Mouse (Mus musculus): Measurements from ENCODE around the gene 2410015M20Rik.

Gene 2410015M20Rik

GRCm38 (mm10) chr17:56609452-56610171 lies at the start of gene 2410015M20Rik:
TSS of gene 2410015M20Rik (minus strand) at chr17:56609771.
- DNase-seq (ENCODE audit: low read depth, low spot score): peak; percentile 100

- DNase-seq (ENCODE audit: low read depth, low spot score): no peak
These were observed 46.6 kb upstream of the 2410015M20Rik start for GRCm38 (mm10) chr17:56656171-56656570.

GRCm38 (mm10) chr17:56655311-56655710 lies 45.7 kb upstream of the 2410015M20Rik start:
- no peak for DNase-seq (ENCODE audit: low read depth, low spot score)

GRCm38 (mm10) chr17:56654771-56655170 lies 45.2 kb upstream of the 2410015M20Rik start:
- DNase-seq (ENCODE audit: low read depth, low spot score): no peak

GRCm38 (mm10) chr17:56651801-56652200 lies 42.2 kb upstream of the 2410015M20Rik start:
- DNase-seq (ENCODE audit: low read depth, low spot score): peak; percentile 89

- DNase-seq (ENCODE audit: low read depth, low spot score): no peak
These were observed 38.0 kb upstream of the 2410015M20Rik start for GRCm38 (mm10) chr17:56647546-56647945.

- no peak for DNase-seq (ENCODE audit: low read depth, low spot score)
These were observed 33.7 kb upstream of the 2410015M20Rik start for GRCm38 (mm10) chr17:56643237-56643636.

GRCm38 (mm10) chr17:56634023-56634422 lies 24.5 kb upstream of the 2410015M20Rik start:
- DNase-seq (ENCODE audit: low read depth, low spot score): no peak

- peak; percentile 95 for DNase-seq (ENCODE audit: low read depth, low spot score)
These were observed 22.2 kb upstream of the 2410015M20Rik start for GRCm38 (mm10) chr17:56631807-56632206.

GRCm38 (mm10) chr17:56629800-56630781 lies 20.5 kb upstream of the 2410015M20Rik start:
- DNase-seq (ENCODE audit: low read depth, low spot score): peak; percentile 28

- DNase-seq (ENCODE audit: low read depth, low spot score): peak; percentile 86
These were observed 18.1 kb upstream of the 2410015M20Rik start, which contains the start of gene Catsperd for GRCm38 (mm10) chr17:56627530-56628277. TSS of gene Catsperd (plus strand) at chr17:56628143.

- DNase-seq (ENCODE audit: low read depth, low spot score): peak; percentile 98
These were observed 17.3 kb upstream of the 2410015M20Rik start, which contains the start of gene Lonp1 for GRCm38 (mm10) chr17:56626754-56627470. TSS of gene Lonp1 (minus strand) at chr17:56626887.

- DNase-seq (ENCODE audit: low read depth, low spot score): peak; percentile 54
These were observed 16.7 kb upstream of the 2410015M20Rik start for GRCm38 (mm10) chr17:56626260-56626659.

- no peak for DNase-seq (ENCODE audit: low read depth, low spot score)
These were observed 15.9 kb upstream of the 2410015M20Rik start for GRCm38 (mm10) chr17:56625495-56625894.

GRCm38 (mm10) chr17:56617628-56618027 lies 8.1 kb upstream of the 2410015M20Rik start:
- DNase-seq (ENCODE audit: low read depth, low spot score): no peak

GRCm38 (mm10) chr17:56616725-56617124 lies 7.2 kb upstream of the 2410015M20Rik start:
- DNase-seq (ENCODE audit: low read depth, low spot score): no peak

- peak; percentile 17 for DNase-seq (ENCODE audit: low read depth, low spot score)
These were observed 6.2 kb upstream of the 2410015M20Rik start for GRCm38 (mm10) chr17:56615792-56616191.

- peak; percentile 56 for DNase-seq (ENCODE audit: low read depth, low spot score)
These were observed 5.7 kb upstream of the 2410015M20Rik start for GRCm38 (mm10) chr17:56615136-56615784.

- DNase-seq (ENCODE audit: low read depth, low spot score): peak; percentile 58
These were observed 5.0 kb upstream of the 2410015M20Rik start for GRCm38 (mm10) chr17:56614391-56615135.

All from R1 (cell line).